Mouse (Mus musculus) kidney, postnatal 36 days (tissue): ENCODE data around the gene Tmem164.
"Not testable (repeated sequence)": the region's sequence is repeated elsewhere in the genome, so short reads cannot be mapped to it uniquely, and the experiment has no call there.

Experiments used
- DNase-seq, 2 experiments: peaks; one replicate each; pipeline ENCODE4 v3.0.0; 2021 to 2022; ENCODE audit warnings: mixed read lengths in 2 of 2

Gene Tmem164

DNA sequence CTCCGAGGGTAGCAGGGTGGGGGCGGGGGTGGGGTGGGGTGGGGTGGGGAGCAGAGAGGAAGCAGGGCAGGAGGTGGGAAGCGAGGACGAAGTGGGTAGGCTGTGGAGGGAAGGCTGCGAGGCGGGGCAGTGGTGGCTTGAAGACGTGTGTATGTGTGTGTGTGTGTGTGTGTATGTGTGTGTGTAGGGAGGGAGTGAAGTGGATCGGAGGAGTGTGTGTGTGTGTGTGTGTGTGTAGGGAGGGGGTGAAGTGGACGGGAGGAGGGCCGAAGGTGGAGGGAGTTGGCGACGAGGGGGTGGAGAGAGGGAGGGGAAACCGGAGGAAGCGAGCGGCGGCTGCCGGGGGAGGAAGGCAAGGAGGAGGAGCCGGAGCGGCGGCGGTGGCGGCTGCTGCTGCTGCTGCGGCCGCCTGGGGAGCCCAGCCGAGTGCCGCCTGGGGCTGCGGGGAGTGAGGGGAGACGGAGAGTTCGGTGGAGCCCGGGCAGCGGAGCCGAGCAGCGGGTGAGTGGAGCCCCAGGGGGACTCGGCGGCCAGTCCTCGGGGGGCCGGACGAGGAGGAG, at the start of gene Tmem164:
Gene Tmem164 (plus strand): TSS at position 351 of the 560 bp plus-strand sequence.
- peak; percentile 85 to 87 for DNase-seq

DNA sequence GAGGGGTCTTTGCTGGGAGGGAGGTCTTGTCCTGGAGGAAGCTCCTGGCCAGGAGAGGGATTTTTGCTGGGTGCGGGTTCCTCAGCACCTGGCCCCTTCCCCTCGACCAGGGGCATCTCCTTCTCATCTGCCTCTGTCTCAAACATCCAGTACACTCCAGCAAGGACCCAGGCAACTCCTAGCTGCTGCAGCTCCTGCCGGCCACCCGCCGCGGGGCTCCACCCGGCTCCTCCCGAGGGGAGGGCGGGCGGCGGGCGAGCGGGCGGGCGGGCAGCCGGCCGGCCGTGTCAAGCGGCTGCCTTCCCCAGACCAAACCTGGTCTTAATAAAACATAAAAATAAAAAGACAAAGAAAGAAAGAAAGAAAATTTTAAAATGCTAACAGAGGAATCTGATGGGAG, 48.2 kb upstream of the Tmem164 start:
- DNase-seq, result not testable (repeated sequence)

DNA sequence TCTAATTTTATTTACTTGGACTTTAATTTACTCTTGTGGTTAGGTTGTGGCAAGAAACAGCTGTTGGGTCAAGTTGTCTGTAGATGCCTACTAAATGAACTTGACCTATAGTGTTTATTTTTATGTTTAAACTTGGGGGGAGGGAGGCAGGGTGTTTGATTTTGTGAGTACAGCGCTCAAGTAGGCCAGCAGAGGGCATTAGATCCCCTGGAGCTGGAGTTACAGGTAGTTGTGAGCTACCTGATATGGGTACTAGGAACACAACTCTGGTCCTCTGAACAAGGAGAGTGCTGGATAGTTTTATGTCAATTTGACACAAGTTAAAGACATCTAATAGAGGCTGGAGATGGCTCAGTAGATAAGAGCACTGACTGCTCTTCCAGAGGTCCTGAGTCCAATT, 34.0 kb upstream of the Tmem164 start:
- DNase-seq, result no peak

GRCm38 (mm10) chrX:142650117-142650764, 31.0 kb upstream of the Tmem164 start:
- no peak for DNase-seq

- DNase-seq, result no peak
Measured at GRCm38 (mm10) chrX:142664704-142665422, 16.3 kb upstream of the Tmem164 start.

DNA sequence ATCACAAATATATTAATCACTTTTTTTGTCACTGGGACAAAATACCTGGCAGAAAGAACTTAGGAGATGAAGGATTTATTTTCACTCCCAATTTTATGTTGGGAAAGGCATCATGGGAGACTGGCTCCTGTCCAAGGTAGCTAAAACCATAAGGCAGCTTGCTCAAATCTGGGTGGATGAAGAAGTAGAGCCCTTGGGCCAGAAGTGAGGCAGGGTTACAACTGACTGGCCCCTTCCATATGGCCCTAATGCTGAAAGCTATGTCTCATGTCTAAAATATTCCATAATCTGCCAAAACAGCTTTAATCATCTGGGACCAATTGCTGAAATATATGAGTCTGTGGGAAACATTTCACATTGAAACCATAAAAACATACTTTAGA, 15.8 kb upstream of the Tmem164 start:
- no peak for DNase-seq

GRCm38 (mm10) chrX:142669312-142670091, 11.7 kb upstream of the Tmem164 start:
- no peak for DNase-seq

- DNase-seq, result no peak
Measured at GRCm38 (mm10) chrX:142670121-142670520, 11.1 kb upstream of the Tmem164 start.

GRCm38 (mm10) chrX:142671141-142671540, 10.1 kb upstream of the Tmem164 start:
- no peak for DNase-seq

- no peak for DNase-seq
Measured at GRCm38 (mm10) chrX:142672701-142673100, 8.5 kb upstream of the Tmem164 start.

DNA sequence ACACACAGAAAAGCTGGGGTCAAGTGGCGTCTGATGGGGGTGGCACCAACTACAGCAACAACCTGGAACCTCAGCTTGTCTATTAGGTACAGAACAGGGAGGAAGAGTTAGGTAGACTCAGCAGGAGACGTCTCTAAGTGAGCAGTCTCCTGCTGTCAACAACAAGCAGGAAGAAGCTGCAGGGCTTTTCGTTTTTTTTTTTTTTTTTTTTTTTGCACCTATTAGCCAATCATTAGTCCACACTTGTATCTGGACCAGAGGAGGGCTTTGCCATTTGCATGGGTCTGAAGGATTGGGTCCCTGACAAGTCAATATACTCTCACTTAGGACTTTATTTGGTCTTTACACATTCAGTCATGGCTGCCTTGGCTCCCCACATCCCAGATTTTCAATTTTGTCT, 4.0 kb upstream of the Tmem164 start:
- DNase-seq, result no peak

GRCm38 (mm10) chrX:142678499-142679474, 2.4 kb upstream of the Tmem164 start:
- no peak for DNase-seq

GRCm38 (mm10) chrX:142679502-142680250, 1.5 kb upstream of the Tmem164 start:
- DNase-seq, result no peak

DNA sequence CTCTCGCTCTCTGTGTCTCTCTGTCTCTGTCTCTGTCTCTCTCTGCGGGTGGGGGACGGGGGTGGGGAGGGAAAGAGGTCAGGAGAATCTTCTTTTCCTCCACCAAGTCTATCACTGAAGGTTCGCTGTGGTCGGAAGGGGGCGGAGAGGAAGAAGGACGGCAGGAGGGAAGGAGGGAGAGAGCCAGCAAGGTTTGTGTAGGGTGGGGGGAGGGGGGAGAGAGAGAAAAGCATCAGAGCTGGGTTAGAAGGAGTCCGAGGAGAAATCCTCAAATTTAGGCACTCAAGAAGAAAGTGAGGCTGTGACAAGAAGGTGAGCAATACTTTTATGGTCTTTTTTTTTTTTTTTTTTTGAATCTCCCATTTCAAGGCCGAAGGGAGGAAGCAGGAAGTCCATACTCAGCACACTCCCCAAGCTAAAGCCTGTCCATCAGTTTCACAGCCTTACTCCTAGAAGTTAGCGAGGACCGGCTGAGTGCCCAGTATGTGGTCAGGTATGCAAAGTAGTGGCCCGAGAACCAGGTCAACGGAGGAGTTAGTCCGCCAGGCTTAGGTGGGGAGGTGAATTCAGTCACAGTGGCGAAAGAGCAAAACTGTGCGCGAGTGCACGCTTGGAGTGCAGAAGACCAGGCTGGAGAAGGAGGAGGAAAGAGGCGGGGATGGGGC, 683 bp upstream of the Tmem164 start:
- peak; percentile 26 to 59 for DNase-seq

- peak; percentile 60 to 80 for DNase-seq
Measured at GRCm38 (mm10) chrX:142681616-142682141, 473 bp downstream of the Tmem164 start.

DNA sequence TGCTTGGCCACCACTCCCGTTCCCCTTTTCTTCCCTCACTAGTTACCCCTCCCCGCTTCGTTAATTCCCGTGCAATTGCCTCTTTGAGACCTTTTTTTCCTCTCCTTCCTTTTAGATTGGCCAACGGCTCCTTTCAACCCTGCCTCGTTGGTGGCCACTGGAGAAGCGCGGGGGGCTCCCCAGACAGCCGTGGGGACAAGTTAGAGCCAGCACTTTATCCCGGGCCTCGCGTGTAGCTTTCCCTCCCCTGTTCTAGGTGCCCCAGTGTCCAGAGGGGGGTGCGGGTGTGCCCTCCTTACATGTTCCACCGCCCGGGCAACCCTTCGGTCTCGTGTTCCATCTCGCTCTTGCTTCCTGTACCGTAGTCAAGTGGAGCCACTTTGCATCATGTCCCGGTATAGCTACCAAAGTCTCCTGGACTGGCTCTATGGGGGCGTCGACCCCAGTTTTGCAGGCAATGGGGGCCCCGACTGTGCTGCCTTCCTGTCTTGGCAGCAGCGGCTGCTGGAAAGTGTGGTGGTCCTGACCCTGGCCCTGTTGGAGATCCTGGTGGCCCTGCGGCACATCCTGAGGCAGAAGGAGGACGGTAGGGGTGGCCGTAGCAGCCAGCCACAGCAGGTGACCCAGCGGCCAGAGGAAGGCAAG, 1.1 kb downstream of the Tmem164 start:
- DNase-seq, result peak in 1 of 2 experiments; percentile 18

DNA sequence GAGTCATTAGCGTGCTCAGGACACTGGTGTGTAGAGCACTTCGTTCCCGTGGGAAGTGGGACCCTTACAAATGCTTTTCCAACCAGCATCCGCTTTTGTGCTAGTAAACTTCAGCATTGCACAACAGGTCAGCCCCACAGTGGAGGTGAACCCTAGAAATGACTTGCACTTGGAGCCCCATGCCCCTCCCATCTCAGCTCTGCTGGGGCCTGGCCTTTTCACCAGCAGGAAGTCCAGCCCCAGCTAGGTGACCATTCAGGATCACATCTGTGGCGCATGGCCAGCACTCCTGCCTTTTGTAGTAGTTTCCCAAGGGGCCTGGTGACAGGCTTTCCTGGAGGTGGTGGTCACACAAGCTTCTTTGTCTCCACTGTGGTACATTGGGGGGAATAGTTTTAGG, 1.8 kb downstream of the Tmem164 start:
- peak; percentile 53 to 62 for DNase-seq

GRCm38 (mm10) chrX:142684674-142685073, 3.5 kb downstream of the Tmem164 start:
- no peak for DNase-seq

DNA sequence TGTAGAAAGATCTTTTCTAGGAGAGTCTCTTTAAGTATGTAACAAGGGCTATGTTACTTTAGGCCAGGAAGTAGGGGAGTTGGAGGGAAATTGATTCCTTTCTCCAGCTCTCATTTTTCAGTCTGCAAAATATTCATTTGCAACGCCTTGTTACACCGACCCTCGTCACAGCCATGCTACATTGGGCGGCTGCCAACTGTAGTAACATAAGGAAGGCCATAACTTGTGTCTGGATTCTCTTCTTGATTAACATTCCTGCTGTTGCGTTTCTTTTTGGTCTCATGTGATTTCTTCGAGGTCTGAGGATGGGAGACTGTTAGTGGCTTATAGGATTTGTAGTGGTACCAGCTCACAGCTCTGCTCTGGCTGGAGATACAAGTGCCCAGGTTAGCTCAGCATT, 4.5 kb downstream of the Tmem164 start:
- DNase-seq, result peak in 1 of 2 experiments; percentile 21

DNA sequence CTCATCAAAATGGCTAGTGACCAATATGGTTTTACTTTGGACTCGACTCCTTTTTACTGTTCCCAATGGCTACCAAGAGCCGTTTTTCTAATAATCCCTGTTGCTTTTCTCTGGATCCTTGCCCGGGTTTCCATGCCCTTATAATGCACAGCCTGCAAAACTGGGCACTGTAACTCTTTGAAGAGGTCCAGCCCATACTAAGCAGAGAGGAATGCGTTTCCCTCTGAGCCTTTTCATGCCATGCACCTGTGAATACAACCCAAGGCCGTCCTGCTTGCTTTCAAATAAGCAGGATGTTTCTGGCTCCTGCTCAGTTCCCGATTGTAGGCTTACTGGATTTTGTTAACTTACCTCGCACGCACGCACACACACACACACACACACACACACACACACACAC, 7.3 kb downstream of the Tmem164 start:
- DNase-seq, result no peak
